In genomic region chr13:78206891-78207430, GRCm38 (mm10) we compare ENCODE assay signal across 9 mouse cellular contexts. TPM values are rescaled to one million over a fixed set of nuclear protein-coding genes. Genes with fewer than 3 reads are reported as not detected.
A peak's percentile ranks its signal among the peaks of the same experiment; 100 is the strongest.
DNase-seq lines count a peak whose midpoint lies in the region; ATAC-seq lines count a peak whose summit lies in the region.
"Had no signal": no experiment of that assay in that cellular context is flagged by ENCODE, and none has a peak within 500 bp of the region (broad histone marks: within the 10 kb centered on the region; RNA-seq: fewer than 3 reads in every experiment).

No protein-coding gene starts in this region.

- WGBS in kidney, embryonic 16.5 days: 58% methylated on average over 7 of the region's 7 CpGs
- WGBS in hindbrain, embryonic 12.5 days: 20% methylated on average over 7 of the region's 7 CpGs
- WGBS in neural tube, embryonic 14.5 days: 22% methylated on average over 7 of the region's 7 CpGs

- peaks cover 7% of the 10 kb centered on the region; the same call in 1 of the 2 replicates for H3K27me3 ChIP-seq in kidney, embryonic 16.5 days (ENCODE audit: insufficient read depth, low read length)
- peaks cover 6% of the 10 kb centered on the region; the same call in 1 of the 2 replicates for H3K27me3 ChIP-seq in hindbrain, embryonic 12.5 days
- H3K27me3 ChIP-seq in neural tube, embryonic 14.5 days (ENCODE audit: control insufficient read depth, insufficient read depth, low read length): no peaks in the 10 kb centered on the region

- no peak overlapping the region for H3K9ac ChIP-seq in kidney, embryonic 16.5 days (replicated peaks; ENCODE audit: low read length)
- H3K9ac ChIP-seq in hindbrain, embryonic 12.5 days: 0 out of 2 replicates have a peak overlapping the region, but pooled peaks have one; percentile 19
- no peak overlapping the region for H3K9ac ChIP-seq in neural tube, embryonic 14.5 days (replicated peaks; ENCODE audit: low read depth, low read length)

- H3K9me3 ChIP-seq in kidney, embryonic 16.5 days (ENCODE audit: low read length): no peaks in the 10 kb centered on the region
- H3K9me3 ChIP-seq in hindbrain, embryonic 12.5 days (replicated peaks): no peaks in the 10 kb centered on the region
- no peaks in the 10 kb centered on the region for H3K9me3 ChIP-seq in neural tube, embryonic 14.5 days (ENCODE audit: control insufficient read depth, low read length)

- no peak for DNase-seq in kidney, postnatal 36 days
- peak; percentile 21 for DNase-seq in embryo, embryonic 9.5 days (ENCODE audit: extremely low spot score)
- DNase-seq in testis, postnatal 10 days (ENCODE audit: low spot score): no peak
- DNase-seq in ovary, postnatal 36 days (ENCODE audit: low spot score): no peak
- DNase-seq in thymus, postnatal 10 days (ENCODE audit: low spot score in 2 of 2): no peak
- DNase-seq: heart, postnatal 14 days had no signal

- H3K4me1 ChIP-seq in kidney, embryonic 16.5 days (ENCODE audit: insufficient read depth, low read length): peaks cover 49% of the 10 kb centered on the region
- H3K4me1 ChIP-seq in hindbrain, embryonic 12.5 days: peaks cover 63% of the 10 kb centered on the region
- peaks cover 38% of the 10 kb centered on the region for H3K4me1 ChIP-seq in neural tube, embryonic 14.5 days (ENCODE audit: control insufficient read depth, insufficient read depth, low read length)

- ATAC-seq in kidney, embryonic 16.5 days (ENCODE audit: low FRiP score, low TSS enrichment): no peak
- no peak for ATAC-seq in hindbrain, embryonic 12.5 days (ENCODE audit: low FRiP score)
- ATAC-seq in neural tube, embryonic 14.5 days (ENCODE audit: low read depth): no peak

- H3K27ac ChIP-seq in kidney, embryonic 16.5 days (ENCODE audit: low read length): no peak overlapping the region
- H3K27ac ChIP-seq in hindbrain, embryonic 12.5 days: 0 out of 2 replicates have a peak overlapping the region, but pooled peaks have one; percentile 55
- H3K27ac ChIP-seq in neural tube, embryonic 14.5 days (ENCODE audit: low read depth, low read length): no peak overlapping the region; the same call in 1 of the 2 replicates

- H3K4me2 ChIP-seq in kidney, embryonic 16.5 days (replicated peaks; ENCODE audit: low read depth, low read length): peak overlapping the region; percentile 44
- H3K4me2 ChIP-seq in hindbrain, embryonic 12.5 days (replicated peaks): peak overlapping the region; percentile 86
- H3K4me2 ChIP-seq in neural tube, embryonic 14.5 days (ENCODE audit: low read depth, low read length): peak overlapping the region; percentile 14; the same call in 1 of the 2 replicates

- no peaks in the 10 kb centered on the region for H3K36me3 ChIP-seq in kidney, embryonic 16.5 days (ENCODE audit: insufficient read depth, low read length)
- H3K36me3 ChIP-seq in hindbrain, embryonic 12.5 days: no peaks in the 10 kb centered on the region
- no peaks in the 10 kb centered on the region for H3K36me3 ChIP-seq in neural tube, embryonic 14.5 days (ENCODE audit: control insufficient read depth, insufficient read depth, low read length)

- H3K4me3 ChIP-seq in kidney, embryonic 16.5 days (ENCODE audit: low read length): no peak overlapping the region
- H3K4me3 ChIP-seq in hindbrain, embryonic 12.5 days: 0 out of 2 replicates have a peak overlapping the region, but pooled peaks have one; percentile 0
- no peak overlapping the region for H3K4me3 ChIP-seq in neural tube, embryonic 14.5 days (ENCODE audit: low read depth, low read length)

RNA-seq across cellular contexts. Expression of gene Nr2f1, which starts 7.4 kb away (rescaled TPM):
- polyA plus RNA-seq in kidney, embryonic 16.5 days (2015; fragmentation: Nextera tagmentation; extraction: Ambion mirVana): 12.3 and 15.5 TPM in 2 replicates
- 64.7 and 88.3 TPM in 2 replicates for polyA plus RNA-seq in hindbrain, embryonic 12.5 days (2016; fragmentation: Nextera tagmentation; extraction: Ambion mirVana)
- polyA plus RNA-seq in neural tube, embryonic 14.5 days (2014; fragmentation: Nextera tagmentation; extraction: Ambion mirVana): 48.6 and 50.3 TPM in 2 replicates

Comparison
In these comparisons a context has a peak if more than half of its experiments do, and no peak if none do; other contexts are left out.
1. H3K4me2 ChIP-seq: peak in every context shown above with its lines; median percentile 86 in hindbrain, embryonic 12.5 days; 44 in kidney, embryonic 16.5 days; 14 in neural tube, embryonic 14.5 days.